17 mouse cellular contexts compared by ENCODE assay signal in the genomic region with DNA sequence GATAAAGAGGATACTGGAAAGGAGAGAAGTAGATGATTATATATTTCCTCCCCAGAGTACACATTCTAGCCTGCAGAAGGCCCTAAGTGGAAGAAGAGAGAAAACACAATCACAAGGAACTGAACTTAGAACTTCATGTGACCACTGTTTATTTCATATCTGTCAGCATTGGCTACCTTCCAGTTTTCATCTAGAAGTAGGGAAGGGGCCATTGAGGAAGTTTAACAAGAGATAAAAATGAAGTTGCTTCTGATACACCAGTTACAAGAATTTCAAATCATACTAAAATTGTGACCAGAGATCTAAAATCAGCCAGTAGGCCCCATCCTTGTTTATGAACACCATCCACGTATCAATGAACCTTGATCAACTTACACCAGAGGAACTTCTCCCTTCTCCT.
"Had no signal": no experiment of that assay in that cellular context is flagged by ENCODE, and none has a peak within 500 bp of the region (broad histone marks: within the 10 kb centered on the region; RNA-seq: fewer than 3 reads in every experiment).

No protein-coding gene starts in this region.

- H3K4me3 ChIP-seq: kidney, embryonic 15.5 days; left cerebral cortex, adult 2 months; liver, embryonic 12.5 days; liver, embryonic 15.5 days; megakaryocyte, embryonic 14.5 days; midbrain, embryonic 10.5 days; midbrain, embryonic 13.5 days; myocyte had no signal

- DNase-seq: kidney, adult 8-10 months; kidney, postnatal 10 days; kidney, postnatal 36 days; layer of hippocampus, postnatal 36 days; lung, adult 18-20 months; lung, postnatal 14 days; thymus, adult 18-20 months; thymus, postnatal 4 days had no signal

- H3K27me3 ChIP-seq: kidney, embryonic 15.5 days; liver, embryonic 12.5 days; liver, embryonic 15.5 days; megakaryocyte, embryonic 14.5 days; midbrain, embryonic 13.5 days had no signal

- H3K9me3 ChIP-seq: kidney, embryonic 15.5 days; liver, embryonic 12.5 days; liver, embryonic 15.5 days; megakaryocyte, embryonic 14.5 days had no signal

- H3K9ac ChIP-seq: kidney, embryonic 15.5 days; liver, embryonic 12.5 days; liver, embryonic 15.5 days; midbrain, embryonic 13.5 days had no signal

- H3K4me2 ChIP-seq: kidney, embryonic 15.5 days; liver, embryonic 12.5 days; liver, embryonic 15.5 days; midbrain, embryonic 13.5 days had no signal

- H3K36me3 ChIP-seq: kidney, embryonic 15.5 days; liver, embryonic 12.5 days; liver, embryonic 15.5 days; midbrain, embryonic 10.5 days; midbrain, embryonic 13.5 days had no signal

- H3K4me1 ChIP-seq: kidney, embryonic 15.5 days; midbrain, embryonic 10.5 days; midbrain, embryonic 13.5 days had no signal

- ATAC-seq: liver, embryonic 12.5 days; midbrain, embryonic 13.5 days; midbrain, embryonic 16.5 days had no signal

- H3K27ac ChIP-seq: kidney, embryonic 15.5 days; left cerebral cortex, adult 2 months; liver, embryonic 12.5 days; liver, embryonic 15.5 days; midbrain, embryonic 10.5 days; midbrain, embryonic 13.5 days had no signal
